ENCODE assay signal across 20 mouse cellular contexts in the genomic region with DNA sequence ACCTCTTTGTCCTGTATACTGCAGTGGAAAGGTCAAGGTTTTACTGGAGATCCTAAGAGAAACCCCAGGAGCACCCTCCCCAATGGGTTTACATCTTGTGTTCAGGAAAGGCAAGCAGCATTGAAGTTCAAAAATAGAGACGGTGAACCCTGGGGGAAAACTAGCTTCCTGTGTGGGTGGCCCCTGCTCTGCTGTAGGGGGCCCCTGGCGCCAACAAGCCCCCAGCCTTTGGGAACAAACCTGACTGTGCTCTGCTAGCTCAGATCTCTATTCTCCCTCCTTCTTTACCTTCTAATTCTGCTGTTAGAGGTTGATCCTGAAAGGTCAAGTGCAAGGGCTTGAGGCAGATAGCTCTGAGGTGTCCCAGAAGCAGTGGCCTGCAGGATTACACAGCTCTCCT.
DNase-seq lines count a peak whose midpoint lies in the region; TF ChIP-seq lines count a peak whose summit lies in the region.
"Had no signal": no experiment of that assay in that cellular context is flagged by ENCODE, and none has a peak within 500 bp of the region (broad histone marks: within the 10 kb centered on the region; RNA-seq: fewer than 3 reads in every experiment).

No protein-coding gene starts in this region.

- no peaks in the 10 kb centered on the region for H3K27me3 ChIP-seq in limb, embryonic 10.5 days (ENCODE audit: low read depth, poor library complexity, severe bottlenecking)
- no peaks in the 10 kb centered on the region for H3K27me3 ChIP-seq in thymus, adult 2 months (ENCODE audit: control insufficient read depth, insufficient read depth, low read length)
- H3K27me3 ChIP-seq: embryonic facial prominence, embryonic 12.5 days; forebrain, embryonic 13.5 days; forebrain, embryonic 15.5 days had no signal

- H3K4me1 ChIP-seq in limb, embryonic 10.5 days: peaks cover 13% of the 10 kb centered on the region; the same call in 1 of the 2 replicates
- peaks cover 40% of the 10 kb centered on the region for H3K4me1 ChIP-seq in thymus, adult 2 months (replicated peaks; ENCODE audit: control insufficient read depth, insufficient read depth, low read length)
- H3K4me1 ChIP-seq: forebrain, embryonic 13.5 days; forebrain, embryonic 15.5 days had no signal

- no peak for TF ChIP-seq POLR2A in thymus, adult 2 months (IDR thresholded peaks at IDR 0.05; ENCODE audit: control insufficient read depth, extremely low read depth, insufficient read depth, low read length, poor library complexity)

- no peaks in the 10 kb centered on the region for H3K9me3 ChIP-seq in limb, embryonic 10.5 days (replicated peaks)
- H3K9me3 ChIP-seq: embryonic facial prominence, embryonic 10.5 days; embryonic facial prominence, embryonic 12.5 days; forebrain, embryonic 13.5 days; forebrain, embryonic 15.5 days had no signal

- no peak for TF ChIP-seq CTCF in thymus, adult 2 months (IDR thresholded peaks at IDR 0.05; ENCODE audit: borderline replicate concordance, control insufficient read depth, extremely low read depth, insufficient read depth, low read length, poor library complexity)

- H3K36me3 ChIP-seq in limb, embryonic 10.5 days: no peaks in the 10 kb centered on the region
- H3K36me3 ChIP-seq in thymus, adult 2 months (ENCODE audit: control insufficient read depth, insufficient read depth, low read length): no peaks in the 10 kb centered on the region
- H3K36me3 ChIP-seq: embryonic facial prominence, embryonic 10.5 days; embryonic facial prominence, embryonic 12.5 days; forebrain, embryonic 15.5 days had no signal

- WGBS in limb, embryonic 10.5 days: 72% methylated on average over 2 of the region's 2 CpGs
- 0% methylated on average over 2 of the region's 2 CpGs for WGBS in thymus, adult 2 months

- DNase-seq in limb, embryonic 10.5 days (ENCODE audit: low spot score): no peak
- peak; percentile 48 for DNase-seq in thymus, adult 2 months
- peak; percentile 73 for DNase-seq in thymus, postnatal 14 days
- DNase-seq in thymus, postnatal 36 days: peak; percentile 48 to 70
- no peak for DNase-seq in right cerebral cortex, postnatal 25 days
- DNase-seq in adrenal gland, postnatal 10 days: no peak
- DNase-seq in spleen, adult 18-20 months: no peak
- DNase-seq in kidney, adult 8-10 months: no peak
- DNase-seq: adrenal gland, adult 2 months; adrenal gland, postnatal 14 days; adrenal gland, postnatal 36 days; cerebellum, adult 11-12 months; cerebellum, adult 2 months; cerebellum, adult 9-10 months; cerebellum, postnatal 10 days; cerebellum, postnatal 25 days had no signal

- H3K4me3 ChIP-seq in limb, embryonic 10.5 days: no peak overlapping the region
- H3K4me3 ChIP-seq in thymus, adult 2 months (ENCODE audit: control insufficient read depth, insufficient read depth, low read length): no peak overlapping the region
- H3K4me3 ChIP-seq: embryonic facial prominence, embryonic 10.5 days; embryonic facial prominence, embryonic 12.5 days; forebrain, embryonic 13.5 days; forebrain, embryonic 15.5 days had no signal

- peak overlapping the region; percentile 51; the same call in 1 of the 2 replicates for H3K27ac ChIP-seq in limb, embryonic 10.5 days
- no peak overlapping the region for H3K27ac ChIP-seq in thymus, adult 2 months (ENCODE audit: control insufficient read depth, insufficient read depth, low read length)
- H3K27ac ChIP-seq: embryonic facial prominence, embryonic 10.5 days; embryonic facial prominence, embryonic 12.5 days; forebrain, embryonic 13.5 days; forebrain, embryonic 15.5 days had no signal

Comparison
In these comparisons a context has a peak if more than half of its experiments do, and no peak if none do; other contexts are left out.
1. DNase-seq: peak in thymus, adult 2 months (single experiment), thymus, postnatal 14 days (single experiment) and thymus, postnatal 36 days (2 of 2); none in limb, embryonic 10.5 days (single experiment), right cerebral cortex, postnatal 25 days (single experiment), adrenal gland, postnatal 10 days (single experiment), spleen, adult 18-20 months (0 of 2) and kidney, adult 8-10 months (0 of 2).